Mouse (Mus musculus): ENCODE results near the gene Gm20441.
"Not testable (repeated sequence)": the region's sequence is repeated elsewhere in the genome, so short reads cannot be mapped to it uniquely, and the experiment has no call there.

Gene Gm20441

DNA sequence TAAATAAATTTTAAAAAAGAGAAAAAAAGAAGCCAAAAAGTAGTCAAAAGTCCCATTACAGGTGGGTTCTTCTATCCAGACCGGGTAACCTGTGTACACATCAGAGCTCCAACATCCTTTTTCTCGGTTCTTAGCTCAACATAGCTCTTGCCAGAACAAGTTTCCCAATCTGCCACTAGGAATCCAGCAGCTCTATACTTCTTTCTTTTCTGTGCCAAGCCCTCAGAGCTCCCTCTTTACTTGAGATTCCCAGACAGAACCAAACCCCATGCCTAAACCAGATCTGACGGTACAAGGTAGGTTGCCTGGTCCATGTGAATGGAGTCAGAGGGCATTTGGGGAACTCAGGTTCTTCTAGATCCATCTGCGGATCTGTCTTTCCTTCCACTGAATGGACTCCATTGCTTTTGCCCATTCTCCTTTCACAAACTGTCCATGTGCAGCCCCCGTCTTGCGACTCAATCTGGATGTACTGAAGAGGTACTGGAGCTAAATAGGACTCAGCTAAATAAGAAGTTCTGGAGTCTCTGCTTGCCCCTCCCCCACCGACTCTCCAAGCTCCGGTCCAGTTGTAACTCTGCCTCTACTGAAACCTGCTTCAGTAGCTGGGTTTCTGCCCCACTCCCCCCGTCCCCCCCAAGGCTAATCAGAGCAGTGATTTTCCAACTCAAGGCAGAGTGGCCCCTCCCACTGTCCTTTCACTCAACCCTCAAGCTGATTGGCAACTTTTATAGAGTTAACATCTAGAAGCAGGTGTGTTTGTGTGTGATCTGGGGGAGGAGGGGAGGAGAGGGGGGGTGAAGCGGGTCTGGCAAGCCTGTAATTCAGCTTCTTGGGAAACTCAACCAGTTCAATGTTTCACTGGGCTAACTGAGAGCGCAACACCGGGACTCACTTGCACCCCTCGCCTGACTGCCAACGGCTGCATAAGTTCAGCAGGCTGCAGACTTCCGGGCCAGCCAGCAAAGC is 1.3 kb downstream of the Gm20441 start:
- DNase-seq (ENCODE audit: low spot score in 2 of 2): no peak

DNA sequence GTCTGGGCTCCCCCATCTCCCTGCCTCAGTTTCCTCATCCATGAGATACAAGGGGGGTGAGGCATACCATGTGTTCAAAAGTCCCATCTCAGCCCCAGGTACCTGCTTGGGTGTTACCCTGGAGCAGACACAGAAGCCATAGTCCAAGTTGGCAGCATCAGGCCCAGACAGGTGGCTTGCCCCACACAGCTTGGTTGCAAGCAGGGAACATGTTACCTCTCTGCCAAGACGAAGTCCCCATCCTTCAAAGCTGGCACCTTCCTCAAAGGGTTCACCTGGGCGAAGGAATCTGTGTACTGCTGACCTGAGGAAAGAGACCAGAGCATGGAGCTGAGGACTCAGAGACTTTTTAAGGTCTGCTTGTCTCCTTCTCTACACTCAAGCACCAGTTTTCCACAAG is 2.9 kb downstream of the Gm20441 start:
- DNase-seq (ENCODE audit: low spot score in 2 of 2): no peak

DNA sequence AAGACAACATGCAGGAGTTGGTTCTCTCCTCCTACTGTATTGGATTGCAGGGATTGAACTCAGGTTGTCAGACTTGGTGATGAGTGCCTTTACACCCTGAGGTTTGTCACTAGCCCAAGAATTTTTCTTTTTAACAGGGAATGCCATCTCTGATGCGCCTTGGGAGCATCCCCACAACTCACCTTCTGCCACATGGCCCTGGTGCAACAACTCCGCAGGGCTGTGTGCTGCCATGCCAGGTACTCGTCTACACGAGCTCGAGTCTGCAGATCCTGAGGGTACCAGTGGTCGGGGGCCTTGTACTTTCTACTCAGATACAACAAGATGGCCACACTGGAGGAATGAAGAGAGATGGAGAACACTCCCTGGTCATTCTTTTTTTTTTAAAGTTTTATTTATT is 4.2 kb downstream of the Gm20441 start:
- no peak for DNase-seq (ENCODE audit: low spot score in 2 of 2)

GRCm38 (mm10) chr10:75774587-75774986 is 6.2 kb downstream of the Gm20441 start:
- DNase-seq (ENCODE audit: low spot score in 2 of 2): no peak

DNA sequence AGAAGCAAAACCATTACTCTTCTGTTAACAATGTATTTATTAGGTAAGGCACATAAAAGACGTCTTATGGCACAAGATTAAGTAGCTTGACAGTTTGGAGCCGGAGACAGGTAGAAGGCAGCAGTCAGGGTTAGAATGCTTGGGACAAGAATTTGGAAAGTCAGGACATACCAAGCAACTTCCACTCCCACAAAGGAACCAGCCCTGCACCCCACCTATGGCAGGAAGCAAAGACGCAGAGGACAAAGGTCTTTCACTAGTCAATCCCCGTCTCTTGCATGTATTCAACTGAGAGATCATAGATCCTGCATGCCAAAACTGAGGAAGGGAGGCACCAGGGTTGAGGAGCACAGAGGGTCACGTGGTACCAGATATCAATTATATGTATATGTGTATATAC is 6.7 kb downstream of the Gm20441 start:
- DNase-seq (ENCODE audit: low spot score in 2 of 2): no peak

DNA sequence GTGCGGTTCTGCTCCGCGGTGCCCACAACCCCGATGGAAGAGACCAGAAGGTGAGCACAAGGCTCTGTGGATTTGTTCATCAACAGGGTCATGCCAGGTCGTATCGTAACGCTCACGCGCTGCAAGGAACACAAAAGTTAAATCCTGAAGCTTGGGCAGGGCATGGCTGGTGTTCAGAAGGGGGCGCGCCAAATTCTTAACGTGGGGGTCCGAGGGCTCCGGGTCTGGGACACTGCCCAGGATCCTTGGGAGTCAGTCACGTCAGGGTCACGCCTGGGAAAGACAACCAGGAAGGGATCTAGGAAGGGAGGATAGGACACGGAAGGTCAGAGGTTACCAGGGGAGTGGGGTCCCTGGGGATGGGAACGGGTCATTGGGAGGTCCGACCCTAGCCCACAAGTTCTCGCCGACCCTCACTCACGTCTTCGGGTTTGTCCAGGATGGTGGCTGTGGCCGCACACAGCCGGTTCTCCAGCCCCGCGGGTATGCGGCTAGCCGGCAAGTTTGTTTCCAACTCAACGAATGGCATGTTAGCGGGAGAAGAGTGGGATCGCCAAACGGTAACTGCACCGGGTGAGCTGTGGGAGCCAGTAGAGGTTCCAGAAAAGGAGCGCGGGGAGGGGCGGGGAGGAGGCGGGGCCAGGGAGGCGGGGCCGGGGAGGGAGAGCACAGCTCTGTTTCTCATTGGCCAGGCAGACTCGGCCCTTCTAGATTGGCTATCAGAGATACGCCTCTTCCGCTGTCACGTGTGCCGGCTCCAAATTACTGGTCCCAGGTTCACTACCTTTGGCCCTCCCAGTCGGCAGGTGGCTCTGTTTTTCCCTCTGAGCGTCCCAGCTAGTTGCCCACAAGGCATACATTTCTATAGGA is 7.7 kb downstream of the Gm20441 start, which contains the start of gene Ddt:
Gene Ddt, minus strand, starts transcription at position 620 of the 870 bp plus-strand sequence.
- peak; percentile 68 to 76 for DNase-seq (ENCODE audit: low spot score in 2 of 2)

- not testable (repeated sequence) for DNase-seq (ENCODE audit: low spot score in 2 of 2)
Measured at GRCm38 (mm10) chr10:75767756-75768155, 13.0 kb downstream of the Gm20441 start.

DNA sequence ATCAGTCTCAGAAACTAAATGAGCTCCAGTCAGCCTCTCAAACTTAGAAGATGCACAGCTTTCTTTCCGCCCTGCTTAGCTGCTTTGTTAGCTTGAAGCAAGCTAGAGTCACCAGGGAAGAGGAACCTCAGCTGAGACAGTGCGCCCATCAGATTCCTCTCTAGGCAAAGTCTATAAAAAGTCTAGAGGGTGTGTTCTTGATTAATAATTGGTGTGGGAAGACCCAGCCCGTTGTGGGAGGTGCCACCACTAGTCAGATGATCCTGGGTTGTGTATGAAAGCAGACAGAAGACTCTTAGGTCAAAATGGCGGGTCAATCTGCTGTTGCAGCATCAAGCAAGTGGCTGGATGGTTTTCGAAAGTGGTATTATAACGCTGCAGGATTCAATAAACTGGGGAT is 13.9 kb downstream of the Gm20441 start:
- DNase-seq (ENCODE audit: low spot score in 2 of 2): no peak

DNA sequence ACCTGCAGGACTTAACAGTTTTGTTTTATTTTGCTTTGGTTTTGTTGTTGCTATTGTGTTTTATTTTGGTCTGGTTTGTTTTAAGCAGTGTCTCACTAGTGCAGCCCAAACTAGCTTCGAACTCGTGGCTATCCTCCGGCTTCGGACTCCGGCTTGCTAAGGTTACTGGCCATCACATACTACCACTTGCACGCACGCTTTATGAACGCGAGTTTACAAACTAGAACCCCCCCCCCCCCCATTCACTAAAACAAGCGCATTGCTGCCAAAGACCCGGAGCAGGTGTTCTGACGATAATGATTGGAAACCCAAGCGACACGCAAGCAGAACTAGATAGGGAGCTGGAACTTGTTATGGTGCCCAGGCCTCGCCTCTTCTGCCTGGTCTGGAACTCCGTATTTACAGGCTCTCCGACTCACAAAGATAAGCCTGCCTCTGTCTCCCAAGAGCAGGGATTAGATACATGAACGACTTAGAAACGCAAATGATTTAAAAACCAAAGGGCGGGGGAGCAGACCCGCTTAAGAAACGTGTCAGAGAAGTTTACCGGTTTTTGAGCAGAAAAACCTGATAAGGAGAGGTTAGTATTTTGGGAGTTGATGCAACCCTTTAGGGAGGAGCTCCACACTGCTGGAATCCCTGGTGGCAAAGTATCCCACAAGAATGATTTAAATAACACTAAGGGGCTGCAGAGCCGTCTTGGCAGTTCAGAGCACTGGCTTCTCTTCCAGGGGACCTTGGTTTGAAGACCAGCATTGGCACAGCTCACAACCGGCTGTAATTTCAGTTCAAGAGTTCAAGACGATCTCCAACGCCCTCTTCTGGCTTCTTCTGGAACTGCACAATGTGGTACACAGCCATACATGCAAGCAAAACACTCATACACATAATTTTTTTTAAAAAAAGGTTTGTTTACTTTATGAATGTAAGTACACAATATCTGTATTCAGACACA is 16.0 kb downstream of the Gm20441 start:
- DNase-seq (ENCODE audit: low spot score in 2 of 2): peak; percentile 56 to 79

GRCm38 (mm10) chr10:75763682-75764518 is 16.9 kb downstream of the Gm20441 start, which contains the start of gene Cabin1:
TSS of gene Cabin1 (minus strand) at chr10:75764341.
- peak; percentile 90 to 97 for DNase-seq (ENCODE audit: low spot score in 2 of 2)

GRCm38 (mm10) chr10:75762413-75762812 is 18.3 kb downstream of the Gm20441 start:
- DNase-seq (ENCODE audit: low spot score in 2 of 2): no peak

DNA sequence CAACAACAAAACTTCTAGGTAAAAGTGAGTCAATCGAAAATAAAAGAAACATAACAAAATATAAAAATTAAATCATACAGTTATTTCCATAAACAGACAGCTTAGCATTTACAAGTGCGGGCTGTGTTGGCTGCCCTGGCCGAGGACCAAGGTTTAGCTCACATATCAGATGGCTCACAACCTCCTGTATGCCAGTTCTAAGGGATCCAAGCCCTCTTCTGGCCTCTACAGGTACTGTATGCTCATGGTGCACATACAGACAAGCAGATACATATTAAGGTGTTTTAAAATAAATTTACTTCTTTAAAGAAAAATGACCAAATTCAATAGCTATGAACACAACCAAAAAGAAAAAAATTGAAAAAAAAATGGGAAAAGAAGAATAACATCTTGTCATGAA is 20.4 kb downstream of the Gm20441 start:
- no peak for DNase-seq (ENCODE audit: low spot score in 2 of 2)

DNA sequence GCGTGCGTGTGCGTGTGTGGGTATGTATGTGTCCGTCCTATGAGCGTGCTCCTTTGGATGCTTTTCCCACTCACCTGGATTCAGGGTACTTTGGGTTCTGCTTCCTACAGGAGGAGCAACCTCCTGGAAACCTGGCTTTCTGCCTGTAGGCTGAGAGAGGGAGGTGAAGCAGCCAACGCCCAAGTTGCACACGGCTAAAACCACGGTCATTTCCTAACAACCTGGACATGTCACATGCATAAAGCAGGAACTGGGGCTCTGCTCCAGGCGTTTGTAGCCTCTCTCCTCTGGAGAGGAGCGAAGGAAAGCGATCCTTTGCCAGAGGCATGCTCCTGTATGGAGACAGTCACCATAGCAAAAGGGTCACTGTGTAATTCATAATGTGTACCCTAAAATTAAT is 24.0 kb downstream of the Gm20441 start:
- no peak for DNase-seq (ENCODE audit: low spot score in 2 of 2)

DNA sequence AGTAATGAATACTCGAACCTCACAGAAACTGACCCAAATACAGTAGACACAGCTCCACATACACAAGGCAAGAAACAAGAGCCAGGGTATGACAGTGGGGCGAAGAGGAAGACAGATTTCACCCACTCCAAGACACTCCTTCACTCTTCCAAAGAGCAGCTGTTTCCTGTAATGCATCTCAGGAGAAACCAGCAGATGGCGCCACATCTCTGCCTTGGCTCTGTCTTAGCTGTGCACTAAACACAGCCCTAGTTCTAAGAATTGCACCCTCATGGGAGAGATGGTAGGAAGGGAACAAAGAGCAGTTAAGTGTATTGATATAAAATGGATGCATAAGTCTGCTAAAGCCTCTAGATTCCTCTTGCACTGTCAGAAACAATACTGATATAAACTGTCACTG is 36.7 kb downstream of the Gm20441 start:
- peak; percentile 59 to 77 for DNase-seq (ENCODE audit: low spot score in 2 of 2)

DNA sequence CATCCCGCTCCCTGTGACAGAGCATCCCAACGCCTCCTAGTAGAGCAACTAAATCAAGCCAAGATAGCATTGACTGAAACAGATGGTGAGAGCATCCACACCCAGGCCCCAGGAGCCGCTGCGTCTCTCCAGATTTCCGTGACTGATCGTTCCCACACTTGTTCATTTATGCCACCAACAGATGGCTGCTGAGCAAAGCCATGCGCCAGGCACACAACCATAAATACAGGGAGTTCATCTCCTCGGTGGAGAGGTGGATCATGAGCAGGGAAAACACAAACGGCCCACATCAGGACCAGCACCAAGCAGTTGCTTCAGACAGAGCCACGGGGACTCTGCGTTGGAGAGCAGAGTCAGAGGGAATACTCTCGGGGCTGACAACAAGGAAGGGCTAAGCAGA is 37.4 kb downstream of the Gm20441 start:
- DNase-seq (ENCODE audit: low spot score in 2 of 2): no peak

- DNase-seq (ENCODE audit: low spot score in 2 of 2): no peak
Measured at GRCm38 (mm10) chr10:75740866-75741265, 39.9 kb downstream of the Gm20441 start.

DNA sequence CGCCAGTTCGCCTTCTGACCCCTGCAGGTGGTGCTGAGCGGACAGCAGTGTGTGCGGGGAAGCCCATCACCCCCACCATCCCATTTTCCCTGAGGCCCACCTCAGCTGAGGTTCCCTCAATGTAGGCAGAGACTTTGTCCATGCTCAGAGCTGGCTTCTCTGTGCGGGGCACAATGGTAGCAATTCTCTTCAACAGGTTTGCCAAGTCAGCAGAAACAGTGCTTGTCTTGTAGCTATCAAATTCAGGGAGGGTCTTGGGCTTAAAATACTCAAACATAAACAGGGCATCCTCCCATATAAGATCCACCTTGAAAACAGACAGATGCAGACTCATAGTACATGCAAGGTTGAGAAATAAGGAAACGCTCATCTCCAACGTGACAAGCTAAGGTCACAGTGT is 55.3 kb downstream of the Gm20441 start:
- no peak for DNase-seq (ENCODE audit: low spot score in 2 of 2)
